Mouse (Mus musculus): ENCODE measurements around the gene Disp1.

The Disp1 gene

DNA sequence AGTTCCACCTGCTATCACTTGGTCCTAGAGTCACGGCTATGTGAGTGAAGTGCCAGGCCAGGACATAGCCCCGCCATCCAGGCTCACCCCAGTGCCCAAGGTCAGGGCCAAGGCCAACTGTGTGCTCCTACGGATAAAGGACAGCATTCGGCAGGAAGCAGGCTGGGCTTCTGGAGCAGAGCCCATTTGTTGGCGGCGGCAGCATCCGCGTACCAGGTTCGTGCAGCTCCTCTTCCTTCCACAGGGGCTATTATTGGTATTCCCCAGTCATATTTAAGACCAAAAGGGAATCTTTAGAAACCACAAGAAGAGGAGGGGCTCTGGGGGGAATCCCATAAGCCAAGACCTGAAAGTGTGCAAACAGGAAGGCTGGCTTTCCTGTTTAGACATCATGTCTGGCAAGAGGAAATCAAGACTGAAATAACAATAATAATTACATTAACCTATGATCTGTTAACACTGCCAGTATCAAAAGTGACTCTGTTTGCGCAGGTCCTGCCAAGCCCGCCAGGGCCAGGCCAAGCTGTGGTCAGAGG lies 180.4 kb downstream of the Disp1 start:
- DNase-seq (ENCODE audit: inconsistent ontology term) = no peak

DNA sequence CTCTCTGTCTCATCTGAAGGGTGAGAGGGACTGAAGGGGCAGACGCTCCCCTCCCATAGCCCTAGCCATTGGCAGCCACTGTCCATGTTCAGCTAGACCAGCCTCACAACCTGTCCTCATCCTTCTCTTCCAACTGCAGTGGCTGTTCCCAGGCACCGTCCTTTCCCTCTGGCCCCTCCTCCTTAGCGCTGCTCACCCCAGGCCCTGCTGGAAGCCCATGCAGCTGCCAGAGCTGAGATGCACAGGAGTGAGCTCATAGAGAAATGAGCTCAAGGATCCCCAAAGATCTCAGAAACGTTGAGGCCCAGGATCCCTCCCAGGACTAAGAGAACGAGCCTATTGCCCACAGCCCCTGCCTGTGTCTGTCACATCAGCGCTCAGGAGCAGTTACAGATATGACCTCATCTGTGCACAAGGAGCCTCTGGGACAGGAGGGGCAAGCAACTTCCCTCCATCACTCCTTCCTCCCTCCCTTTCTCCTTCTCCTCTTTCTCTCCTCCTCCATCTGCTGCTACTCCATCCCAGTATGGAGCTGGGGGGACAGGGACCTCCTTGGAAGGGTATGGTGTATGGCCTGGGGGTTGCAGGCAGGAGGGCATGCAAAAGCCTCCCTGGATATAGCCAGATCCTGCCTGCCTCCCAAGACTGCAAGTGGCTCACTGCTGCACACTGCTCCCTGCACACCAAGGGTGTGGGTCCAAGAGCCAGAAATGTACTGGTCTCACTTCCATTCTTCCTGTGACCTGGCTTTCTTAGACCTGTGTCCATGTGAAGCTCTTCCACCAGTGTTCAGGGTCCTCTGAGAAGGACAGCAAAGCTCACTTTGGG lies 181.2 kb downstream of the Disp1 start:
- DNase-seq (ENCODE audit: inconsistent ontology term) = no peak

DNA sequence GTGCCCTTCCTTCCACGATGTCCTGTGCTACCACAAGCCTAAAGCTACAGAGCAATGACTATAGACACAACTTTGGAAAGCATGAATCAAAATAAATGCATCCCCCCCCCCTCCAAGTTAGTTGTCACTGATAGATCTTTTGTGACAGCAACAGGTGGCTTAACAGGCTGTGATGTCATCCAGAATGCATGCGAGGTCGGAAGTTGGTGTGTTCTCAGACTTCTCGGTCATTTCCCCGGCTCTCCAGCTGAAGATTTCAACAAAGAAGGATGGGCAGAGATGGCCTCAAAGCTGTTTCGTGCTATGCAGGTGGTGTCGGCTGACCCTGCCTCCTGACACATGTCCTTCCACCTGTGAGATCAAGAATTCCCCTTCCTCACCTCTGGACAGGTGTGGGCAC lies 181.9 kb downstream of the Disp1 start:
- no peak for DNase-seq (ENCODE audit: inconsistent ontology term)
